Mouse (Mus musculus) gastrocnemius, postnatal 4 days (tissue): ENCODE results near the gene Jsrp1. TPM values are rescaled to one million over a fixed set of nuclear protein-coding genes. Genes with fewer than 3 reads are reported as not detected.

ENCODE experiments used
- DNase-seq, 2 experiments: peaks; one replicate each; pipeline ENCODE4 v3.0.0; 2021 to 2022; ENCODE audit warnings: low spot score in 2 of 2, mixed read lengths in 2 of 2
- total RNA-seq, 2 experiments: library from RNA; stranded (reverse); gene quantifications; 2 replicates each; pipeline ENCODE4 v1.2.3; 2021

Jsrp1 gene
- total RNA-seq, 2 experiments from 2014 or later = 199 to 230 TPM

DNA sequence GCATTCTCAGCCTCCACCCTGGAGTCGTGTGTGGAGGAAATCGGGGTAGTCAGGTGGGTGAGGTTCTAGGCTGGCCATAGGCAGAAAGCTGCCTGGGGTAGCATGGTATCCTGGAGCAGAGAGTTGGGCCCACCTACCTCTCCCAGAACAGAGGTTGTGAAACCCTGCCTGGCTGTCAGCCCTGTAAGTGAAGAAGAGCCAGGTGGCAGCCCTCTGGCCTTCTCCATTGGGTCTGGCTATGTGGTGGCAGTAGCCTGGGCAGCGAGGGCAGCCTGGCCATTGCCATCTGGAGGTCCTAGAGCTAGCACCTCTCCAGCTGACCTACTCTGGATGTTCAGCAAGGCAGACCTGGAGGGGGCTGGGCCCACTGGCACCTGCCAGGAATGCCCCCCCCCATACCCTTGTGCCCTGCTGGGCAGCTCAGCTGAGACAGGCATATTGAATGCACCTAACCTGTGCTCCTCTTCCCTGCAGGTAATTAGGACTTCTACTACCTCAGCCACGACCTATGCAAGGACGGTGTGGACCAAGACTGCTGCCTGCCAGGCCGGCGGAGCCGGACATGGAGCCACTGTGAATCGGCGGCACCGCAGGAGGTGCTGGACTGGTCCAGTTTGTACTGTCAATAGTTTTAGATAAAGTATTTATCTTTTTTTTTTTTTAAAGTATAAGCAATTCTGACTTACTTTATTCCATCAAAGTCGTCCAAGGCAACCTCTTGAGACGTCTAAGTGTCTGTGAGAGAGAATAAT is 20.1 kb downstream of the Jsrp1 start:
- no peak for DNase-seq

DNA sequence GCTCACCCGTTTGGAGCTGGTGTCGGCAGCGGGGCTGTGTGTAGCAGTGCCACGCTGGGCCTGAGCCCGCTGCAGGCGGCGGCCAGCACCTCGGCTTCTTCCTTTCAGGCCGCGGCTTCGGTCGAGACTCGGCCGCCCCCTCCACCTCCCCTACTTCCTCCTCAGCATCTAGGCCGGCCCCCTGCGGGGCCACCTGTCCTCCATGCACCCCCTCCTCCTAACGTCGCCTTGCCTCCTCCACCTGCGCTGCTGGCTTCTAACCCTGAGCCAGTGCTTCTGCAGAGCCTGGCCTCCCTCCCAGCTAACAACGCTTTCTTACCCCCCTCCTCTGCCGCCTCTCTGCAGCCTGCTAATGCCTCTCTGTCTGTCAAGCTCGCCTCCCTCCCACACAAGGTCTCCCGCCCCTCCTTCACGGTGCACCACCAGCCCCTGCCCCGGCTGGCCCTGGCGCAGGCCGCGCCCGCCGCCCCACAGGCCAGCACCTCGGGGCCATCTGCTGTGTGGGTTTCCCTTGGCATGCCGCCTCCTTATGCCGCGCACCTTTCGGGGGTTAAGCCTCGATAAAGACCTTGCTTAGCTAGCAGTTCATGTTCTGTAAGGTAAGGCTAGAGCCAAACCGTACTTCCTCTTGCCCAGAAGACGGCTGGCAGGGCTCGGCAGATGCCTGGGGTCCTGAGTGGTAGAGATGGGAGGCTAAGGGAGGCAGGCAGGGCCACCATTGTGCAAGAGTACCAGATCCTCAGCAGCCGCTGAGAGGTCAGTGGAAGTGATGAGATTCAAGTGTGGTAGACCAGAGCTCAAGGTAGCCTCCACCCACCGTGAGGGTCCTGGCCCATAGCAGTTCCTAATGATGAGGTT is 20.9 kb downstream of the Jsrp1 start:
- no peak for DNase-seq

DNA sequence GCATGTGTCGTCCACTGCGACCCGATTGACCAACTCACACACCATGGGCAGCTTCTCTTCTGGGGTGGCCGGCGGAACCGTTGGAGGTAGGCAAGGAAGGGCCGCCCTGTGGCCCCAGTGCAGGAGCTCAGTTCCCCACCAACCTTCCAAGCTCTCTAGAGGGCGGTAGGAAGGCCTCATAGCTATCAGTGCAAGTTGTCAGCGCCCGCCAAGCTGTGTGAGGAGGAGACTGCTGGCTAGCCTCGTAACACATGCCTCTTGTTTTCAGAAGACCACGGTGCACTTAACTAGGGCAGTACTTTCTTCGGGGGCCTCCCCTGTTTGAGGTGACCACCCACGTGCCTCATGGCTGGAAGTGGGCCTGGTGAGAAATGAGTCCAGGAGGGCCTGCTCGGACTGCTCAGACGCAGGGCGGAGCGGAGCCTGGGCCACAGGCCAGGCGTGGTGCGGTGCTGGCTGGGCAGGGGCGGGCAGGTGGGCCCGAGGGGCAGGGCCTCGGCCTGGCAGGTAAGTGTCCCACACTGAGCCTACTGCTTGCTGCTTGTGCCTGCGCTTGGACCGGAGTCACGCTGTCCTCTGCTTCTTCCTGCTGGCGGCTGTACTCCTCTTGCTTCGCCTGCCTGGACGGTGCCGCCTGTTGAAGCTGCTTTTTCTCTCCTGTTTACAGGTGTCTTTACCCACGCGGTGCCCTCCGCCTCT is 21.7 kb downstream of the Jsrp1 start:
- no peak for DNase-seq

GRCm38 (mm10) chr10:80790761-80791404 is 22.4 kb downstream of the Jsrp1 start:
- no peak for DNase-seq

- no peak for DNase-seq
These were observed 25.8 kb downstream of the Jsrp1 start for GRCm38 (mm10) chr10:80787517-80787916.

DNA sequence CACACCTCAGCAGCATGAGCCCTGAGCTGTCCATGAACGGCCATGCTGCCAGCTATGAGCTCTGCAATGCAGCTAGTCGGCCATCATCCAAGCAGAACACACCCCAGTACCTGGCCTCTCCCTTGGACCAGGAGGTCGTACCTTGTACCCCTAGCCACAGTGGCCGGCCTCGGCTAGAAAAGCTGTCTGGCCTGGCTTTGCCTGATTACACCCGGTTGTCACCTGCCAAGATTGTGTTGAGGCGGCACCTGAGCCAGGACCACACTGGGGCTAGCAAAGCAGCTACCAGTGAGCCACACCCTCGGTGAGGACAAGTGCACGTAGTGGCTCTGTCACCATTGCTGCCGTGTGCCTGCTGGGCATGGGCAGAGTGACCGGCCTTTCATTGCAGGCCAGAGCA is 27.3 kb downstream of the Jsrp1 start:
- no peak for DNase-seq

DNA sequence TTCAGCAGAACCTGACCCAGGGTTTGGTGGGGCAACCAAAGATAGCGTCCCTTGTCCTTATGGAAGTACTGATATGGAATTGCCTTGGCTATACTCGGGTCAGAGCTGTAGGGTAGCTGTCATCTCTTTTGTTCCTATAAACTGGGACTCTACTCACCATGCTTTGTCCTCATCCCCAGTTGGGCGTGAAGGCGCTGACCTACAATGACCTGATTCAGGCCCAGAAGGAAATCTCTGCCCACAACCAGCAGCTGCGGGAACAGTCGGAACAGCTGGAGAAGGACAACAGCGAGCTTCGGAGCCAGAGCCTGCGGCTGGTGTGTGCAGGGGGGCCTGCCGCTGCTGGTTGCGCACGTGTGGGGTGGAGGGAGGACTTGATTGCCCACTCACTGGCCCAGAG is 28.4 kb downstream of the Jsrp1 start:
- no peak for DNase-seq

DNA sequence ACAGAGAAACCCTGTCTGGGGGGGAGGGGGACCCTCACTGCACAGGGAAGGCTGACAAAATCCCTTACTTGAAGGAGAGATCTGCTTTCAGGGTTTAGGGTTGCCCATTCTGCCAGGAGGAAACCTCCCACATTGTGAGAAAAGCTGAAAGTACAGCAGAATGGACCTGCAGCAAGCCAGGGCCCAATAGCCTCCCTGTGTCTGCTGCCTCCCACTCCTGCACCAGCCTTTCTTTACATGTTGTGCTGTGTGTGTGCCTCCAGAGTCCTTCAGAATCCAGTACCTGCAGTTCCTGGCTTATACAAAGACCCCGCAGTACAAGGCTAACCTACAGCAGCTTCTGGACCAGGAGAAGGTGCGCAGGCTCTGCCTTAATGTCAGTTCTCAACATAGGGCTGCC is 29.0 kb downstream of the Jsrp1 start:
- DNase-seq = no peak

GRCm38 (mm10) chr10:80779565-80779964 is 33.7 kb downstream of the Jsrp1 start:
- DNase-seq = no peak

DNA sequence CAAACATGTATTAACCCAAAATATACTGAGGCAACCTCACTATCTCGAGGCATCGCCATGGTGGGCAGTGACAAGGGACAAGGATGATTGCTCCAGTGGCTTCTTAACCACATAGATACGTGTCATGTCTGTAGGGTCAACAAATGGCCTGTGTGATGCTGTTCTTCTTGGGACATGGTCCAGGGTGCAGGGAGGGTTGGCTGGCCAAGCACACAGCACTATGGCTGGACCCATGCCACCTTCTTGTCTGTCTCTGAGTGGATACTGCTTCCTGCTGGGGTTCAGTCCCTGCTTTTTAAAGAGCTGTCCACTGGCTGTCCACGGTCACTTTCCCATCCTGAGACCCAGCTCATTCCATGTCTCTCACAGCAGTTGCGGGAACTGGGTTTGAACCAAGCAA is 36.2 kb downstream of the Jsrp1 start:
- DNase-seq = no peak

GRCm38 (mm10) chr10:80776358-80776869 is 36.9 kb downstream of the Jsrp1 start:
- DNase-seq = no peak

DNA sequence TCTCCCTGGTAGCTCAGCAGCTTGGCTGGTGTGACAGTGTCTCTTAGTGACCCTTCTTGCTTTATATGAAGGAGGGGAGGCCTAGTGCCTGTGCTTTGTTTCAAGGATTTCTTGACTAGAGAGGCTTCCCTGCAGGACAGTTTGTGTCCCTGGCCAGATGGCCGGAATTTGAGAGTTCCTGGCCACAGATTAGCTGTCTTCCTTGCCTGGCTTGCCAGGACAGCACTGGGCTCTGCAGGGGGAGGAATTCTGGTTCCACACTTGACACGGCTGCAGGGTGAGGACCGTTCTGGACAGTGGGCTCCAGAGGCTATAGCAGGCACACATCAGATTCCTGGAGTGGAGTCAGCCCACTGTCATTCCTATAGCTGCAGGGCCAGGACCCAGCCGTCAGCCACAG is 37.6 kb downstream of the Jsrp1 start:
- no peak for DNase-seq

- no peak for DNase-seq
These were observed 38.3 kb downstream of the Jsrp1 start for GRCm38 (mm10) chr10:80774981-80775380.

GRCm38 (mm10) chr10:80774549-80774948 is 38.7 kb downstream of the Jsrp1 start:
- peak; percentile 61 to 78 for DNase-seq

DNA sequence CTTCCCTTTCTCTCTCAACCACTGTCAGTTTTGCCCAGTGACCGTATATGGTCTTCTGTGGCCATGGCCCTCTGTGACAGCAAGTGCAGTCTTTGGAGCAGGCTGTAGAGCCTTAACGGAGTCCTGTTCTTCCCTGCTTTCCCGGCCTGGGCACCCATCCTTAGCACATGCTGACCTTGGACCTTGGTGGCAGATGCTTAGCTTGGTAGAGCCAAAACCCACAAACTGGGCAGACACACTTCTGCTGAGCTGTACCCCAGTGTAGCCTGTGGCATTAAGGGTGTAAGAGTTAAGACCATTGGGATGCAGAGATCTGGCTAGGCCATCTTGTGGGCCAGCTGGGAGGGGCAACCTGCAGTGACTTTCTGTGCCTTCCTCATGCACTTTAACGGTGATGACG is 39.5 kb downstream of the Jsrp1 start:
- no peak for DNase-seq

DNA sequence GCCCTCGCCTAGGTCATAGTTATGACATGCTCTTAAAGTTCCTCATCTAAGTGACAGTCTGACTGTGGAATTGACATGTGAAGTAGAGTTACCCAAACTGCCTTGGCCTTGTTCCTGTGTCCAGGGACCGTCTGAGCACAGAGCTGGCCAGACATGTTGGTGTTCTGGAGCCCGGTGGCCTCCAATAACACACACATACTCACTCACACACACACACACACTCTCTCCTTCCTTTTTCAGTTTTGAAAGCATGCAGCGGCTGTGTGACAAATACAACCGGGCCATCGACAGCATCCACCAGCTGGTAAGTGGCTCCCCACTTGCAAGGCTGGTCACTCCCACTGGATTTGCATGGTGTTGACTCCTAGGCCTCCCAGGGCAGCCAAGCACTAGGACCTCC is 44.9 kb downstream of the Jsrp1 start:
- no peak for DNase-seq

DNA sequence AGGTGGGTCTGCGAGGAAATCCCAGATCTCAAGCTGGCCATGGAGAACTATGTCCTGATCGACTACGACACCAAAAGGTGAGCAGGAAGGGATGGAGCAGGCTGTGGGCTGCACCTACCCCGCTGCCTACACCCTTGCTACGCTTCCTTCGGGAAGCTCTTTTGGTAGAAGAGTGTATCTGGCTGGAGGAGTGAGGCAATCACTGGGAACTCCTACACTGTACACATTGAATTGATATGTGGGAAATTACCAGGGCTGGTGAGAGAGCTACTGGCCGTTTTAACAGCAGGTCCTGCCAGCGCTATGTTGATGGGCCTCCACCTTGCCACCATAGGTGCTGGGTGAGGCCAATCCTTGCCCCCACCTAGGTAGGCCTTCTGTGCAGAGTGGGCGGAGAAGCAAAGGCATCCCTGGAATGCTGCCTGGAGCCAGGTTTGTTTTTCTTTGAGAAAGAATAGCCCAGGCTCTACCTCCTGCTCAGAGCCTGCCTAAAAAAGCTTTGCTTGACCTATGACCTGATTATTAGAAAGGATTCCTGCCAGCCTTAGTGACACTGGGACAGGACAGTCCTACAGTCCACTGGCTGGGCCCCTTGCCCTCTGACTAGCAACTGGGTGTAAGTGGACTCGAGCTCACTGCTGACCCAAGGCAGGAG is 47.0 kb downstream of the Jsrp1 start:
- no peak for DNase-seq

DNA sequence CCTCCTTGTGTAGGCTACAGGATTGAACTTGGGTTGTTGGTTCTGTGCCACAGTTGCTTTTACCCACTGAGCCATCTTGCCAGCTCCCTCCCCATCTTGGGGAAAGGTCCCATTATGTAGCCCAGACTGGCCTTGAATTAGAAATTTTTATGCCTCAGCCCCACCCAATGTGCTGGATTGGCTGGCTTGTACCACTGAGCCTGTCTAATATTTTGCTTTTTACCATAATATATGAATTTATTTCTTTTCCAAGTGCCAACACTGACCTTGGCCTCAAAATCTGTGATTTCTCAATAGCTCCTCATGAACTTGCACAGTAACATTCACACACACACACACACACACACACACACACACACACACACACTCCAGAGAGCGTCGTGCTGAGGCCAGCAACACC is 47.6 kb downstream of the Jsrp1 start:
- no peak for DNase-seq

DNA sequence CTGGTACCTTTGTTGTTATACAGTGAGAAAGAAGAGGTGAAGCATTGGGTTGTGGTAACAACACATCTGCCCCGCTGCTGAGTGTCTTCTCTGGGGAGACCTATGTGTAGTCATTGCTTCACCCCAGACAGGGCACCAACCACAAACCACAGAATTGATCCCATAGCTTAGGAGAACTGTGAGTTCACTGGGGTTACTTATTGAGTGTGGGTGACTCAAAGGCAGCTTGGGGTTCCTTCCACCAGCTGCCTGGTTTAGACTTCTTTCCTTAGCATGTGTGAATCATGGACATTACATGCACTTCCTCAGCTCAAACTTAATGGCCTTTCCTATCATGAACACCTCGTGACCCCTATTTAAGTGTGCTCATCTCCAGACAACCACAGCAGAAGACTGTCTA is 49.8 kb downstream of the Jsrp1 start:
- no peak for DNase-seq

DNA sequence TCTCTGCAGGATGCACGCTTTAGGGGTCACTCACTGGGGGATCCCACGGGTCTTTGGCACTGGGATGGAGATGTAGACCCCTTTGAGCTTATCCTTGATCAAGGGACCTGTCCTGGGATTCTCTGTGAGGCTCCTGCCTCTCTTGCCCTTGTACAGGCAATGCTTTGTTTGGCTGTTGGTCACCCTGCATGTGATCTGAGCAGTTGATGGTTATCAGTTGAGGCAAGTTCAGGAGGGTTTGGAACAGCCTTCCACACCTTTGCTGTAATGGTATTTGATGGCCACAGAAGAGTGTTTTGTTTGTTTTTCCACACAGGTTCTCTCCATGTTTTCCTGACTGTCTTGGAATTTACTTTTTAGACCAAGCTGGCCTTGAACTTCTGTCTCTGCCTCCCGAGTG is 51.5 kb downstream of the Jsrp1 start:
- DNase-seq = no peak
